8 mouse cellular contexts compared by ENCODE assay signal in genomic region chr11:19007541-19008424, GRCm38 (mm10). TPM values are rescaled to one million over a fixed set of nuclear protein-coding genes. Genes with fewer than 3 reads are reported as not detected.
DNase-seq lines count a peak whose midpoint lies in the region; ATAC-seq lines count a peak whose summit lies in the region.

No protein-coding gene starts in this region.

- peak overlapping the region; percentile 43 for H3K4me2 ChIP-seq in embryonic facial prominence, embryonic 15.5 days (replicated peaks)
- peak overlapping the region; percentile 52 for H3K4me2 ChIP-seq in lung, embryonic 16.5 days (ENCODE audit: low read depth, low read length)
- peak overlapping the region; percentile 69 for H3K4me2 ChIP-seq in stomach, embryonic 15.5 days

- no peaks in the 10 kb centered on the region for H3K9me3 ChIP-seq in embryonic facial prominence, embryonic 15.5 days (replicated peaks)
- no peaks in the 10 kb centered on the region for H3K9me3 ChIP-seq in hindbrain, embryonic 10.5 days
- H3K9me3 ChIP-seq in lung, embryonic 16.5 days (ENCODE audit: control insufficient read depth, low read length), result no peaks in the 10 kb centered on the region
- no peaks in the 10 kb centered on the region for H3K9me3 ChIP-seq in stomach, embryonic 15.5 days

- peaks cover 21% of the 10 kb centered on the region for H3K4me1 ChIP-seq in embryonic facial prominence, embryonic 15.5 days
- peaks cover 57% of the 10 kb centered on the region for H3K4me1 ChIP-seq in hindbrain, embryonic 10.5 days (replicated peaks)
- peaks cover 13% of the 10 kb centered on the region for H3K4me1 ChIP-seq in lung, embryonic 16.5 days (replicated peaks; ENCODE audit: control insufficient read depth, insufficient read depth, low read length)
- H3K4me1 ChIP-seq in stomach, embryonic 15.5 days, result peaks cover 9% of the 10 kb centered on the region

- no peaks in the 10 kb centered on the region for H3K36me3 ChIP-seq in embryonic facial prominence, embryonic 15.5 days
- peaks cover 49% of the 10 kb centered on the region for H3K36me3 ChIP-seq in hindbrain, embryonic 10.5 days
- H3K36me3 ChIP-seq in lung, embryonic 16.5 days (ENCODE audit: control insufficient read depth, insufficient read depth, low read length), result no peaks in the 10 kb centered on the region
- H3K36me3 ChIP-seq in stomach, embryonic 15.5 days, result peaks cover 3% of the 10 kb centered on the region; the same call in 1 of the 2 replicates

- peak; percentile 43; the same call in 1 of the 2 replicates for ATAC-seq in embryonic facial prominence, embryonic 15.5 days (ENCODE audit: insufficient number of reproducible peaks, low FRiP score, low TSS enrichment, low read depth)
- no peak for ATAC-seq in lung, embryonic 16.5 days (ENCODE audit: low read depth)
- peak; percentile 60 for ATAC-seq in stomach, embryonic 15.5 days (ENCODE audit: insufficient read depth, low FRiP score, low read depth)

- H3K9ac ChIP-seq in embryonic facial prominence, embryonic 15.5 days, result no peak overlapping the region
- peak overlapping the region; percentile 66 for H3K9ac ChIP-seq in lung, embryonic 16.5 days (ENCODE audit: low read length)
- H3K9ac ChIP-seq in stomach, embryonic 15.5 days, result peak overlapping the region; percentile 53

- peaks cover 30% of the 10 kb centered on the region for H3K27me3 ChIP-seq in embryonic facial prominence, embryonic 15.5 days
- peaks cover 42% of the 10 kb centered on the region for H3K27me3 ChIP-seq in hindbrain, embryonic 10.5 days (ENCODE audit: insufficient read depth, poor library complexity, severe bottlenecking)
- no peaks in the 10 kb centered on the region for H3K27me3 ChIP-seq in lung, embryonic 16.5 days (ENCODE audit: control insufficient read depth, insufficient read depth, low read depth, low read length)
- H3K27me3 ChIP-seq in stomach, embryonic 15.5 days (replicated peaks), result no peaks in the 10 kb centered on the region

- peak overlapping the region; percentile 24 for H3K4me3 ChIP-seq in embryonic facial prominence, embryonic 15.5 days (replicated peaks)
- H3K4me3 ChIP-seq in hindbrain, embryonic 10.5 days, result peak overlapping the region; percentile 82
- H3K4me3 ChIP-seq in lung, embryonic 16.5 days (ENCODE audit: low read length), result peak overlapping the region; percentile 34
- H3K4me3 ChIP-seq in stomach, embryonic 15.5 days (replicated peaks), result peak overlapping the region; percentile 73

- WGBS in embryonic facial prominence, embryonic 15.5 days, result 29% methylated on average over 45 of the region's 45 CpGs
- WGBS in hindbrain, embryonic 10.5 days, result 12% methylated on average over 45 of the region's 45 CpGs
- 36% methylated on average over 45 of the region's 45 CpGs for WGBS in lung, embryonic 16.5 days
- 25% methylated on average over 45 of the region's 45 CpGs for WGBS in stomach, embryonic 15.5 days

- peak; percentile 37 for DNase-seq in urinary bladder, postnatal 25 days (ENCODE audit: low spot score)
- no peak for DNase-seq in urinary bladder, postnatal 10 days (ENCODE audit: low spot score)
- DNase-seq in hindbrain, embryonic 10.5 days (ENCODE audit: low spot score), result peak; percentile 59
- no peak for DNase-seq in right cerebral cortex, postnatal 25 days
- no peak for DNase-seq in gastrocnemius, postnatal 4 days (ENCODE audit: low spot score in 2 of 2)

- peak overlapping the region; percentile 44; the same call in 1 of the 2 replicates for H3K27ac ChIP-seq in embryonic facial prominence, embryonic 15.5 days (replicated peaks)
- H3K27ac ChIP-seq in hindbrain, embryonic 10.5 days, result peak overlapping the region; percentile 83
- H3K27ac ChIP-seq in lung, embryonic 16.5 days (ENCODE audit: low read length), result peak overlapping the region; percentile 94
- H3K27ac ChIP-seq in stomach, embryonic 15.5 days, result peak overlapping the region; percentile 89

RNA-seq across cellular contexts. Expression of gene Meis1, which starts 11.0 kb away (rescaled TPM):
- polyA plus RNA-seq in embryonic facial prominence, embryonic 15.5 days (2015; fragmentation: Nextera tagmentation; extraction: Ambion mirVana), result 48.3 and 52.1 TPM in 2 replicates
- polyA plus RNA-seq in hindbrain, embryonic 10.5 days (2016; fragmentation: Nextera tagmentation; extraction: Ambion mirVana), result 92.9 and 123 TPM in 2 replicates
- 94.4 and 99.9 TPM in 2 replicates for polyA plus RNA-seq in lung, embryonic 16.5 days (2015; fragmentation: Nextera tagmentation; extraction: Ambion mirVana)
- 139 and 150 TPM in 2 replicates for polyA plus RNA-seq in stomach, embryonic 15.5 days (2015; fragmentation: Nextera tagmentation; extraction: Ambion mirVana)
- 10 to 100 TPM; 11.8 to 13.3 TPM for total RNA-seq in gastrocnemius, postnatal 4 days (2021)

Comparison
In these comparisons a context has a peak if more than half of its experiments do, and no peak if none do; other contexts are left out.
1. DNase-seq: peak in urinary bladder, postnatal 25 days (single experiment) and hindbrain, embryonic 10.5 days (single experiment); none in urinary bladder, postnatal 10 days (single experiment), right cerebral cortex, postnatal 25 days (single experiment) and gastrocnemius, postnatal 4 days (0 of 2).
2. H3K27ac ChIP-seq: peak in every context shown above with its lines; median percentile 94 in lung, embryonic 16.5 days; 89 in stomach, embryonic 15.5 days; 83 in hindbrain, embryonic 10.5 days; 44 in embryonic facial prominence, embryonic 15.5 days.
3. H3K4me3 ChIP-seq: peak in every context shown above with its lines; median percentile 82 in hindbrain, embryonic 10.5 days; 73 in stomach, embryonic 15.5 days; 34 in lung, embryonic 16.5 days; 24 in embryonic facial prominence, embryonic 15.5 days.
4. Peak in every context shown above with its lines, with median percentiles within 50 percentile points of each other: H3K4me2 ChIP-seq.